14 mouse cellular contexts compared by ENCODE assay signal in genomic region chr11:115611173-115611572, GRCm38 (mm10). TPM values are rescaled to one million over a fixed set of nuclear protein-coding genes. Genes with fewer than 3 reads are reported as not detected.
DNase-seq lines count a peak whose midpoint lies in the region; ATAC-seq and TF ChIP-seq lines count a peak whose summit lies in the region.
"Had no signal": no experiment of that assay in that cellular context is flagged by ENCODE, and none has a peak within 500 bp of the region (broad histone marks: within the 10 kb centered on the region; RNA-seq: fewer than 3 reads in every experiment).

No protein-coding gene starts in this region.

- no peak for DNase-seq in forebrain, embryonic 14.5 days (ENCODE audit: low spot score)
- no peak for DNase-seq in layer of hippocampus, adult 2 months (ENCODE audit: low spot score in 2 of 2)
- DNase-seq in layer of hippocampus, postnatal 25 days (ENCODE audit: extremely low spot score in 1 of 2, low spot score in 1 of 2) = no peak
- DNase-seq in liver, embryonic 13.5 days = no peak
- DNase-seq in right cerebral cortex, adult 18-20 months = no peak
- no peak for DNase-seq in gastrocnemius, postnatal 25 days
- DNase-seq: adrenal gland, postnatal 25 days; cerebellum, adult 2 months; heart, adult 18-20 months; lung, postnatal 4 days; right cerebral cortex, postnatal 4 days had no signal

- 73% methylated on average over 6 of the region's 6 CpGs for WGBS in forebrain, embryonic 14.5 days
- 58% methylated on average over 6 of the region's 6 CpGs for WGBS in forebrain, embryonic 16.5 days
- WGBS in embryonic facial prominence, embryonic 13.5 days = 66% methylated on average over 6 of the region's 6 CpGs
- WGBS in liver, embryonic 13.5 days (ENCODE audit: insufficient replicate concordance) = 80% methylated on average over 6 of the region's 6 CpGs

- H3K4me1 ChIP-seq in forebrain, embryonic 14.5 days (ENCODE audit: control insufficient read depth, insufficient read depth, low read length) = 0 out of 2 replicates have a peak, but pooled peaks cover 2% of the 10 kb centered on the region
- H3K4me1 ChIP-seq in forebrain, embryonic 16.5 days (replicated peaks; ENCODE audit: control insufficient read depth, insufficient read depth, low read length) = peaks cover 16% of the 10 kb centered on the region
- H3K4me1 ChIP-seq in embryonic facial prominence, embryonic 13.5 days = peaks cover 15% of the 10 kb centered on the region
- H3K4me1 ChIP-seq in liver, embryonic 13.5 days (replicated peaks) = peaks cover 45% of the 10 kb centered on the region

- no peak overlapping the region for H3K27ac ChIP-seq in forebrain, embryonic 14.5 days (ENCODE audit: low read depth, low read length)
- no peak overlapping the region for H3K27ac ChIP-seq in forebrain, embryonic 16.5 days (ENCODE audit: low read length)
- H3K27ac ChIP-seq in layer of hippocampus, adult 2 months = peak overlapping the region; percentile 95; the same call in 1 of the 2 replicates
- H3K27ac ChIP-seq in embryonic facial prominence, embryonic 13.5 days = no peak overlapping the region
- 0 out of 2 replicates have a peak overlapping the region, but pooled peaks have one; percentile 98 for H3K27ac ChIP-seq in liver, embryonic 13.5 days

- no peak overlapping the region for H3K4me2 ChIP-seq in forebrain, embryonic 14.5 days (ENCODE audit: low read length)
- no peak overlapping the region for H3K4me2 ChIP-seq in forebrain, embryonic 16.5 days (ENCODE audit: low read length)
- H3K4me2 ChIP-seq in embryonic facial prominence, embryonic 13.5 days = peak overlapping the region; percentile 78; the same call in 1 of the 2 replicates
- H3K4me2 ChIP-seq in liver, embryonic 13.5 days = peak overlapping the region; percentile 93

- no peaks in the 10 kb centered on the region for H3K27me3 ChIP-seq in forebrain, embryonic 14.5 days (replicated peaks; ENCODE audit: control insufficient read depth, insufficient read depth, low read length)
- H3K27me3 ChIP-seq in forebrain, embryonic 16.5 days (replicated peaks; ENCODE audit: control insufficient read depth, insufficient read depth, low read length) = no peaks in the 10 kb centered on the region
- no peaks in the 10 kb centered on the region for H3K27me3 ChIP-seq in embryonic facial prominence, embryonic 13.5 days
- no peaks in the 10 kb centered on the region for H3K27me3 ChIP-seq in liver, embryonic 13.5 days

- H3K9ac ChIP-seq in forebrain, embryonic 14.5 days (ENCODE audit: low read length) = peak overlapping the region; percentile 70; the same call in 1 of the 2 replicates
- H3K9ac ChIP-seq in forebrain, embryonic 16.5 days (replicated peaks; ENCODE audit: low read depth, low read length) = no peak overlapping the region
- H3K9ac ChIP-seq in embryonic facial prominence, embryonic 13.5 days = peak overlapping the region; percentile 81; the same call in 1 of the 2 replicates
- H3K9ac ChIP-seq in liver, embryonic 13.5 days = peak overlapping the region; percentile 90; the same call in 1 of the 2 replicates

- H3K4me3 ChIP-seq in forebrain, embryonic 14.5 days (ENCODE audit: low read depth, low read length) = no peak overlapping the region
- H3K4me3 ChIP-seq in forebrain, embryonic 16.5 days (replicated peaks; ENCODE audit: low read length) = no peak overlapping the region
- H3K4me3 ChIP-seq in layer of hippocampus, adult 2 months = no peak overlapping the region
- H3K4me3 ChIP-seq in embryonic facial prominence, embryonic 13.5 days = no peak overlapping the region
- H3K4me3 ChIP-seq in liver, embryonic 13.5 days (replicated peaks) = peak overlapping the region; percentile 77

- ATAC-seq in forebrain, embryonic 14.5 days = no peak
- no peak for ATAC-seq in forebrain, embryonic 16.5 days
- ATAC-seq in embryonic facial prominence, embryonic 13.5 days (ENCODE audit: insufficient number of reproducible peaks, insufficient read depth, low FRiP score, low TSS enrichment, low read depth) = no peak
- no peak for ATAC-seq in liver, embryonic 13.5 days (ENCODE audit: low read depth)

- no peaks in the 10 kb centered on the region for H3K9me3 ChIP-seq in forebrain, embryonic 14.5 days (replicated peaks; ENCODE audit: control insufficient read depth, low read length)
- no peaks in the 10 kb centered on the region for H3K9me3 ChIP-seq in forebrain, embryonic 16.5 days (ENCODE audit: control insufficient read depth, low read length)
- H3K9me3 ChIP-seq in embryonic facial prominence, embryonic 13.5 days = no peaks in the 10 kb centered on the region
- no peaks in the 10 kb centered on the region for H3K9me3 ChIP-seq in liver, embryonic 13.5 days (replicated peaks)
- H3K9me3 ChIP-seq: hindbrain, embryonic 15.5 days had no signal

- no peak for TF ChIP-seq CTCF in layer of hippocampus, adult 2 months (conservative IDR thresholded peaks at IDR 0.05)

- H3K36me3 ChIP-seq in forebrain, embryonic 14.5 days (ENCODE audit: control insufficient read depth, insufficient read depth, low read length) = peaks cover 50% of the 10 kb centered on the region
- peaks cover 17% of the 10 kb centered on the region for H3K36me3 ChIP-seq in forebrain, embryonic 16.5 days (ENCODE audit: control insufficient read depth, insufficient read depth)
- H3K36me3 ChIP-seq in embryonic facial prominence, embryonic 13.5 days = peaks cover 55% of the 10 kb centered on the region
- H3K36me3 ChIP-seq in liver, embryonic 13.5 days = peaks cover 55% of the 10 kb centered on the region

RNA-seq across cellular contexts. Expression of gene Mif4gd, which starts 1.6 kb away (rescaled TPM):
- 9.5 and 12.5 TPM in 2 replicates for polyA plus RNA-seq in forebrain, embryonic 14.5 days (2014; fragmentation: Nextera tagmentation; extraction: Ambion mirVana)
- 9.8 and 12.9 TPM in 2 replicates for polyA plus RNA-seq in forebrain, embryonic 16.5 days (2015; fragmentation: Nextera tagmentation; extraction: Ambion mirVana)
- total RNA-seq in layer of hippocampus, adult 2 months (2021) = 10 to 100 TPM; 19.5 to 22.5 TPM
- 10 to 100 TPM; 21.7 to 23.7 TPM for total RNA-seq in layer of hippocampus, postnatal 25 days (2021)
- polyA plus RNA-seq in embryonic facial prominence, embryonic 13.5 days (2015; fragmentation: Nextera tagmentation; extraction: Ambion mirVana) = 20.2 and 20.6 TPM in 2 replicates
- 26.8 and 30.3 TPM in 2 replicates for polyA plus RNA-seq in liver, embryonic 13.5 days (2015; fragmentation: Nextera tagmentation; extraction: Ambion mirVana)
- 10 to 100 TPM; 35.1 to 54.4 TPM for total RNA-seq in gastrocnemius, postnatal 25 days (2021)

RNA-seq across cellular contexts. Expression of gene Gga3, which starts 7.3 kb away (rescaled TPM):
- 18.1 and 22.7 TPM in 2 replicates for polyA plus RNA-seq in forebrain, embryonic 14.5 days (2014; fragmentation: Nextera tagmentation; extraction: Ambion mirVana)
- 32.5 and 37.4 TPM in 2 replicates for polyA plus RNA-seq in forebrain, embryonic 16.5 days (2015; fragmentation: Nextera tagmentation; extraction: Ambion mirVana)
- total RNA-seq in layer of hippocampus, adult 2 months (2021) = 10 to 100 TPM; 67.9 to 91.9 TPM
- 10 to 100 TPM; 60.0 to 75.4 TPM for total RNA-seq in layer of hippocampus, postnatal 25 days (2021)
- polyA plus RNA-seq in embryonic facial prominence, embryonic 13.5 days (2015; fragmentation: Nextera tagmentation; extraction: Ambion mirVana) = 18.9 and 24.6 TPM in 2 replicates
- polyA plus RNA-seq in liver, embryonic 13.5 days (2015; fragmentation: Nextera tagmentation; extraction: Ambion mirVana) = 8.5 and 10.5 TPM in 2 replicates
- 10 to 100 TPM; 10.8 to 12.5 TPM for total RNA-seq in gastrocnemius, postnatal 25 days (2021)

RNA-seq across cellular contexts. Expression of gene Mrps7, which starts 7.4 kb away (rescaled TPM):
- polyA plus RNA-seq in forebrain, embryonic 14.5 days (2014; fragmentation: Nextera tagmentation; extraction: Ambion mirVana) = 72.1 and 81.5 TPM in 2 replicates
- 68.0 and 76.5 TPM in 2 replicates for polyA plus RNA-seq in forebrain, embryonic 16.5 days (2015; fragmentation: Nextera tagmentation; extraction: Ambion mirVana)
- 10 to 100 TPM; 50.4 to 50.8 TPM for total RNA-seq in layer of hippocampus, adult 2 months (2021)
- 10 to 100 TPM; 49.6 to 59.0 TPM for total RNA-seq in layer of hippocampus, postnatal 25 days (2021)
- polyA plus RNA-seq in embryonic facial prominence, embryonic 13.5 days (2015; fragmentation: Nextera tagmentation; extraction: Ambion mirVana) = 92.8 and 95.6 TPM in 2 replicates
- 71.5 and 77.4 TPM in 2 replicates for polyA plus RNA-seq in liver, embryonic 13.5 days (2015; fragmentation: Nextera tagmentation; extraction: Ambion mirVana)
- 10 to 100 TPM; 62.2 to 67.5 TPM for total RNA-seq in gastrocnemius, postnatal 25 days (2021)

RNA-seq across cellular contexts. Expression of gene Slc25a19, which starts 16.9 kb away (rescaled TPM):
- polyA plus RNA-seq in forebrain, embryonic 14.5 days (2014; fragmentation: Nextera tagmentation; extraction: Ambion mirVana) = 38.3 and 50.1 TPM in 2 replicates
- polyA plus RNA-seq in forebrain, embryonic 16.5 days (2015; fragmentation: Nextera tagmentation; extraction: Ambion mirVana) = 57.2 and 63.0 TPM in 2 replicates
- 10 to 100 TPM; 60.4 to 66.6 TPM for total RNA-seq in layer of hippocampus, adult 2 months (2021)
- total RNA-seq in layer of hippocampus, postnatal 25 days (2021) = 10 to 100 TPM; 56.2 to 61.6 TPM
- polyA plus RNA-seq in embryonic facial prominence, embryonic 13.5 days (2015; fragmentation: Nextera tagmentation; extraction: Ambion mirVana) = 25.0 and 28.0 TPM in 2 replicates
- polyA plus RNA-seq in liver, embryonic 13.5 days (2015; fragmentation: Nextera tagmentation; extraction: Ambion mirVana) = 12.2 and 15.8 TPM in 2 replicates
- 10 to 100 TPM; 44.7 to 58.7 TPM for total RNA-seq in gastrocnemius, postnatal 25 days (2021)

RNA-seq across cellular contexts. Expression of gene Nup85, which starts 46.9 kb away (rescaled TPM):
- 117 and 122 TPM in 2 replicates for polyA plus RNA-seq in forebrain, embryonic 14.5 days (2014; fragmentation: Nextera tagmentation; extraction: Ambion mirVana)
- 138 and 144 TPM in 2 replicates for polyA plus RNA-seq in forebrain, embryonic 16.5 days (2015; fragmentation: Nextera tagmentation; extraction: Ambion mirVana)
- 10 to 100 TPM; 48.7 to 49.3 TPM for total RNA-seq in layer of hippocampus, adult 2 months (2021)
- 10 to 100 TPM; 44.5 to 44.9 TPM for total RNA-seq in layer of hippocampus, postnatal 25 days (2021)
- 180 and 186 TPM in 2 replicates for polyA plus RNA-seq in embryonic facial prominence, embryonic 13.5 days (2015; fragmentation: Nextera tagmentation; extraction: Ambion mirVana)
- polyA plus RNA-seq in liver, embryonic 13.5 days (2015; fragmentation: Nextera tagmentation; extraction: Ambion mirVana) = 158 and 175 TPM in 2 replicates
- total RNA-seq in gastrocnemius, postnatal 25 days (2021) = 10 to 100 TPM; 21.4 to 23.8 TPM

Comparison
In these comparisons a context has a peak if more than half of its experiments do, and no peak if none do; other contexts are left out.
1. H3K27ac ChIP-seq: peak in layer of hippocampus, adult 2 months (single experiment) and liver, embryonic 13.5 days (single experiment); none in forebrain, embryonic 14.5 days (single experiment), forebrain, embryonic 16.5 days (single experiment) and embryonic facial prominence, embryonic 13.5 days (single experiment).
2. H3K4me2 ChIP-seq: peak in embryonic facial prominence, embryonic 13.5 days (single experiment) and liver, embryonic 13.5 days (single experiment); none in forebrain, embryonic 14.5 days (single experiment) and forebrain, embryonic 16.5 days (single experiment).